In the genomic region with DNA sequence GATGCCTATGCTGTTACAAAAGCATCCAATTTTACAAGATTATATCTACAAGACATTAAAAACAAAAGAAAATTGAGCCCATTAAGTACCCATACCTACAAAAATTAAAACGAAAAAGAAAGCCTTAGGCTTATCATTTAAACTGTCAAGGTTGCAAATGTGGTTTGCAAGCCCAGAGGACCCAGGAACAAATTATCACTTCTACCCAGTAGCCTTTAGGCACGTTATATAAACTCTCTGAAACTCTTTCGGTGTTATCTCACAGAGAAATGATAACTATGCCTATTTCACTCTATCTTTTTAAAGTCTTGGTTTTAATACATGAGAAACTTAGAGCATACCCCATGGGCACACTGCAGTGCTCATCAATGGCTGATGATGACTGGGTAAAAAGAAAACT, we compare ENCODE assay signal across 15 mouse cellular contexts. TPM values are rescaled to one million over a fixed set of nuclear protein-coding genes. Genes with fewer than 3 reads are reported as not detected.
"Had no signal": no experiment of that assay in that cellular context is flagged by ENCODE, and none has a peak within 500 bp of the region (broad histone marks: within the 10 kb centered on the region; RNA-seq: fewer than 3 reads in every experiment).

No protein-coding gene starts in this region.

- H3K9me3 ChIP-seq: limb, embryonic 13.5 days; midbrain, embryonic 15.5 days; neural tube, embryonic 12.5 days had no signal

- H3K4me3 ChIP-seq: layer of hippocampus, adult 2 months; limb, embryonic 13.5 days; midbrain, embryonic 15.5 days; neural tube, embryonic 12.5 days had no signal

- H3K9ac ChIP-seq: limb, embryonic 13.5 days; midbrain, embryonic 15.5 days; neural tube, embryonic 12.5 days had no signal

- ATAC-seq: intestine, postnatal 0 days; midbrain, embryonic 15.5 days had no signal

- H3K27ac ChIP-seq: kidney, postnatal 0 days; layer of hippocampus, adult 2 months; limb, embryonic 13.5 days; midbrain, embryonic 15.5 days; neural tube, embryonic 12.5 days; stomach, postnatal 0 days had no signal

- DNase-seq: kidney, adult 8-10 months; kidney, postnatal 36 days; left cerebral cortex, postnatal 4 days; lung, adult 18-20 months; thymus, postnatal 14 days had no signal

- H3K4me1 ChIP-seq: limb, embryonic 13.5 days; midbrain, embryonic 15.5 days; neural tube, embryonic 12.5 days had no signal

- H3K4me2 ChIP-seq: limb, embryonic 13.5 days; midbrain, embryonic 11.5 days; midbrain, embryonic 15.5 days; neural tube, embryonic 12.5 days had no signal

- H3K27me3 ChIP-seq: limb, embryonic 13.5 days; midbrain, embryonic 15.5 days; neural tube, embryonic 12.5 days had no signal

RNA-seq across cellular contexts. Expression of a gene that starts 45.4 kb away (rescaled TPM):
- total RNA-seq: monocyte, adult 5-6 weeks had no signal
- polyA plus RNA-seq: kidney, postnatal 0 days; limb, embryonic 13.5 days; lung, embryonic 16.5 days; midbrain, embryonic 11.5 days; neural tube, embryonic 12.5 days had no signal
